Mouse (Mus musculus) MEL (cell line): Measurements from ENCODE around the gene Gabbr1. TPM values are rescaled to one million over a fixed set of nuclear protein-coding genes. Genes with fewer than 3 reads are reported as not detected.

Source experiments
- DNase-seq: peaks from one replicate; pipeline ENCODE4 v3.0.0; 2011; ENCODE audit warnings: low read depth, low spot score
- H3K27ac ChIP-seq: 2 replicates; pipeline ENCODE4 v1.5.1; 2012; ENCODE audit warnings: low read depth, mild to moderate bottlenecking, control low read depth, low read length, moderate library complexity; ENCODE audit not compliant: control insufficient read depth
- H3K27me3 ChIP-seq, 2 experiments: fragments of 150-350 bp in 1 of 2; sonication (generic) in 1 of 2; 2 replicates each; pipeline ENCODE4 v1.6.1; 2012; ENCODE audit warnings: low read length in 2 of 2, mild to moderate bottlenecking in 2 of 2, improper control_type of control experiment in 1 of 2, moderate library complexity in 1 of 2; ENCODE audit not compliant: insufficient read depth in 2 of 2, control insufficient read depth in 1 of 2
- H3K36me3 ChIP-seq, 2 experiments: 2 replicates each; pipeline ENCODE4 v1.6.1; 2012 to 2014; ENCODE audit warnings: low read length in 2 of 2, improper control_type of control experiment in 1 of 2, inconsistent platforms in 1 of 2, mild to moderate bottlenecking in 1 of 2; ENCODE audit not compliant: insufficient read depth in 2 of 2, control insufficient read depth in 1 of 2
- H3K4me1 ChIP-seq, 2 experiments: fragments of 150-350 bp in 1 of 2; sonication (generic) in 1 of 2; 2 replicates each; pipeline ENCODE4 v1.6.1; 2012; ENCODE audit warnings: low read length in 2 of 2, improper control_type of control experiment in 1 of 2, mild to moderate bottlenecking in 1 of 2; ENCODE audit not compliant: insufficient read depth in 2 of 2, control insufficient read depth in 1 of 2
- H3K4me3 ChIP-seq, 2 experiments: fragments of 150-350 bp in 1 of 2; sonication (generic) in 1 of 2; 2 replicates each; pipeline ENCODE4 v1.5.1; 2012; ENCODE audit warnings: low read depth in 2 of 2, low read length in 2 of 2, mild to moderate bottlenecking in 2 of 2, moderate library complexity in 2 of 2, control low read depth in 1 of 2, improper control_type of control experiment in 1 of 2; ENCODE audit not compliant: control insufficient read depth in 1 of 2, insufficient read depth in 1 of 2
- H3K79me2 ChIP-seq: 2 replicates; pipeline ENCODE4 v1.6.1; 2012; ENCODE audit warnings: mild to moderate bottlenecking, low read length, moderate library complexity; ENCODE audit not compliant: control insufficient read depth, poor library complexity, insufficient read depth
- H3K9ac ChIP-seq: 2 replicates; pipeline ENCODE4 v1.6.1; 2012; ENCODE audit warnings: low read depth, mild to moderate bottlenecking, control low read depth, low read length, moderate library complexity; ENCODE audit not compliant: control insufficient read depth, poor library complexity, severe bottlenecking
- H3K9me3 ChIP-seq: fragments of 150-350 bp; sonication (generic); replicated peaks from 2 replicates; pipeline ENCODE4 v1.6.1; 2012; ENCODE audit warnings: mild to moderate bottlenecking, low read length, improper control_type of control experiment, moderate library complexity; ENCODE audit not compliant: insufficient read depth
- BHLHE40 ChIP-seq: IDR thresholded peaks from 2 replicates; pipeline ENCODE4 v1.6.1; 2012; ENCODE audit warnings: low read depth, mild to moderate bottlenecking, inconsistent platforms, low read length, improper control_type of control experiment, borderline replicate concordance
- CHD1 ChIP-seq: IDR thresholded peaks from 2 replicates; pipeline ENCODE4 v1.6.1; 2012; ENCODE audit warnings: low read depth, mild to moderate bottlenecking, inconsistent platforms, low read length, improper control_type of control experiment
- CHD2 ChIP-seq: IDR thresholded peaks from 2 replicates; pipeline ENCODE4 v1.6.1; 2011; ENCODE audit warnings: low read length, improper control_type of control experiment
- E2F4 ChIP-seq: IDR thresholded peaks from 2 replicates; pipeline ENCODE4 v1.6.1; 2011; ENCODE audit warnings: low read depth, low read length, improper control_type of control experiment, borderline replicate concordance
- EP300 ChIP-seq, 2 experiments: IDR thresholded peaks; 2 replicates each; pipeline ENCODE4 v1.6.1; 2011; ENCODE audit warnings: improper control_type of control experiment in 2 of 2, low read length in 2 of 2, low read depth in 1 of 2, mild to moderate bottlenecking in 1 of 2
- GABPA ChIP-seq: IDR thresholded peaks from 2 replicates; pipeline ENCODE4 v1.6.1; 2012; ENCODE audit warnings: low read depth, mild to moderate bottlenecking, inconsistent platforms, low read length, improper control_type of control experiment, moderate library complexity
- GATA1 ChIP-seq: IDR thresholded peaks from 2 replicates; pipeline ENCODE4 v1.6.1; 2011; ENCODE audit warnings: low read depth, low read length, improper control_type of control experiment
- HCFC1 ChIP-seq: IDR thresholded peaks from 2 replicates; pipeline ENCODE4 v1.6.1; 2012; ENCODE audit warnings: low read depth, mild to moderate bottlenecking, inconsistent platforms, low read length, improper control_type of control experiment, moderate library complexity
- JUND ChIP-seq: IDR thresholded peaks from 2 replicates; pipeline ENCODE4 v1.6.1; 2011; ENCODE audit warnings: low read depth, mild to moderate bottlenecking, improper control_type of control experiment, low read length
- KAT2A ChIP-seq: conservative IDR thresholded peaks from 2 replicates; pipeline ENCODE4 v1.6.1; 2012; ENCODE audit warnings: low read depth, low read length, improper control_type of control experiment, inconsistent platforms
- MAX ChIP-seq: IDR thresholded peaks from 2 replicates; pipeline ENCODE4 v1.6.1; 2011; ENCODE audit warnings: low read length, improper control_type of control experiment
- MAZ ChIP-seq: IDR thresholded peaks from 2 replicates; pipeline ENCODE4 v1.6.1; 2012; ENCODE audit warnings: low read depth, mild to moderate bottlenecking, inconsistent platforms, low read length, improper control_type of control experiment
- MEF2A ChIP-seq: IDR thresholded peaks from 2 replicates; pipeline ENCODE4 v1.6.1; 2014; ENCODE audit warnings: low read depth, mild to moderate bottlenecking, inconsistent platforms, low read length, improper control_type of control experiment; ENCODE audit not compliant: poor library complexity, insufficient replicate concordance, severe bottlenecking; ENCODE audit errors: extremely low read depth
- MYB ChIP-seq: IDR thresholded peaks from 2 replicates; pipeline ENCODE4 v1.6.1; 2011; ENCODE audit warnings: mild to moderate bottlenecking, low read depth, low read length, improper control_type of control experiment
- MYC ChIP-seq: IDR thresholded peaks from 2 replicates; pipeline ENCODE4 v1.6.1; 2011; ENCODE audit warnings: low read depth, mild to moderate bottlenecking, low read length, improper control_type of control experiment, moderate library complexity
- POLR2AphosphoS2 ChIP-seq: IDR thresholded peaks from 2 replicates; pipeline ENCODE4 v1.6.1; 2011; ENCODE audit warnings: low read length, improper control_type of control experiment
- POLR2AphosphoS5 ChIP-seq: IDR thresholded peaks from 2 replicates; pipeline ENCODE4 v1.6.1; 2012; ENCODE audit warnings: low read depth, borderline replicate concordance, mild to moderate bottlenecking, inconsistent platforms, low read length, moderate library complexity, mixed read lengths
- SMC3 ChIP-seq: IDR thresholded peaks from 2 replicates; pipeline ENCODE4 v1.6.1; 2011; ENCODE audit warnings: low read depth, low read length, improper control_type of control experiment
- TBP ChIP-seq: IDR thresholded peaks from 2 replicates; pipeline ENCODE4 v1.8.0; 2011; ENCODE audit warnings: low read depth, low read length, improper control_type of control experiment
- TCF12 ChIP-seq: IDR thresholded peaks from 2 replicates; pipeline ENCODE4 v1.6.1; 2014; ENCODE audit warnings: low read depth, mild to moderate bottlenecking, inconsistent platforms, low read length, improper control_type of control experiment, moderate library complexity
- UBTF ChIP-seq: IDR thresholded peaks from 2 replicates; pipeline ENCODE4 v1.6.1; 2012; ENCODE audit warnings: low read depth, mild to moderate bottlenecking, inconsistent platforms, low read length, improper control_type of control experiment, moderate library complexity, borderline replicate concordance; ENCODE audit not compliant: insufficient read depth
- USF1 ChIP-seq: IDR thresholded peaks from 2 replicates; pipeline ENCODE4 v1.6.1; 2014; ENCODE audit warnings: low read depth, mild to moderate bottlenecking, inconsistent platforms, low read length, improper control_type of control experiment, moderate library complexity
- ZKSCAN1 ChIP-seq: IDR thresholded peaks from 2 replicates; pipeline ENCODE4 v1.6.1; 2012; ENCODE audit warnings: low read depth, mild to moderate bottlenecking, inconsistent platforms, low read length, improper control_type of control experiment, moderate library complexity
- ZMIZ1 ChIP-seq: IDR thresholded peaks from 2 replicates; pipeline ENCODE4 v1.6.1; 2012; ENCODE audit warnings: low read depth, mild to moderate bottlenecking, inconsistent platforms, low read length, improper control_type of control experiment, moderate library complexity
- ZNF384 ChIP-seq: IDR thresholded peaks from 2 replicates; pipeline ENCODE4 v1.6.1; 2012; ENCODE audit warnings: low read depth, mild to moderate bottlenecking, inconsistent platforms, low read length, improper control_type of control experiment
- polyA plus RNA-seq, 2 experiments: library from polyadenylated mRNA; stranded (reverse) in 1 of 2; unstranded in 1 of 2; fragments of >175 nt in 1 of 2; fragments of >200 nt in 1 of 2; gene quantifications; 2 replicates each; pipeline versions ENCODE4 v1.2.1 to v1.2.4; 2012; ENCODE audit warnings: low replicate concordance in 2 of 2, low read depth in 1 of 2; ENCODE audit not compliant: insufficient read length in 2 of 2, insufficient read depth in 1 of 2, missing spikeins in 1 of 2
- total RNA-seq: library from RNA; depleted of rRNA; stranded (reverse); fragments of 300-350 nt; gene quantifications from 2 replicates; pipeline ENCODE4 v1.2.3, GENCODE M21; 2012

The Gabbr1 gene
- total and polyA plus RNA-seq, 3 experiments: 2.2 to 14.6 TPM; not detected in 1

DNA sequence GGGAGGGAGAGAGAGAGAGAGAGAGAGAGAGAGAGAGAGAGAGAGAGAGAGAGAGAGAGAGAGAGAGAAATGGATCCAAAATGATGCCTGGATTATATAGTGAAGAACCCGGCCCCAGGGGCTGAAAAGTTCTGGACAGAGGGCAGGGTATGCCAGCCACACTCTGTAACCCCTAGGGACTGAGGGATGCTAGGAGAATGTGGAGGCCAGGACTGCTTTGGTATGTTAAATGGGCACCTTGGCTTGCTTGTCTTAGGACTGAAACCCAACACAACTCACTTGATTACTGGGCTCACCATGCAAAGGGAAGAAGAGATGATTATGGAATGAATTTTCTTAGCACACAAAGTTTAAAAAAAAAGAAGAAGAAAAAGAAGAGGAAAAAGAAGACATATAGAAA is 32.4 kb downstream of the Gabbr1 start:
- no peaks in the 10 kb centered on the region for H3K9me3 ChIP-seq
- H3K9ac ChIP-seq: no peak overlapping the region
- H3K27ac ChIP-seq: no peak overlapping the region
- H3K4me1 ChIP-seq: no peaks in the 10 kb centered on the region
- no peak overlapping the region for H3K4me3 ChIP-seq
- DNase-seq: no peak
- H3K36me3 ChIP-seq: no peaks in the 10 kb centered on the region
- no peaks in the 10 kb centered on the region for H3K79me2 ChIP-seq
- H3K27me3 ChIP-seq: no peaks in the 10 kb centered on the region
- TF ChIP-seq MYB: no peak
- TF ChIP-seq TCF12: no peak
- TF ChIP-seq GATA1: no peak
- no peak for TF ChIP-seq GABPA
- no peak for TF ChIP-seq JUND
- no peak for TF ChIP-seq MAX
- no peak for TF ChIP-seq USF1
- TF ChIP-seq E2F4: no peak

DNA sequence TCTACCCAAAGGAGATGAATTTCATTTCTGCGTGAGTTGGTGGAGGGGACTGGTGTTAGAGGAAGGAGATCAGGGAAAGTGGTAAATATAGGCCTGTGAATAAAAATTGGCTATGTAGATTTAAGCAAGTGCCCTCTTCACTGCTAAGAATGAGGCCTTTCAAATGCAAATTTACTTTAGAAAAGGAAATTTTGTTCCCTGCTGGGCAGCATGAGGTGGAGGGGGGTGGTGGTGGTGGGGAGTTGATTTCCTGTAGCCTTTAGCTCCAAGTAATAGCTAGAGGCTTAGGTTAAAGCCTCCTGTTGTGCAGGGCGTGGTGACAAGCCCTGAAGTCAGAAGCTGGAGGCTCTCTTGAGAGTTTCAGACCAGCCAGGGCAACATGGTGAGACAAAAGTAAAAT is 33.2 kb downstream of the Gabbr1 start:
- Histone ChIP-seq H3K27ac (no peak overlapping the region), H3K9me3 (no peaks in the 10 kb centered on the region), H3K27me3 (no peaks in the 10 kb centered on the region), H3K9ac (no peak overlapping the region), H3K4me1 (no peaks in the 10 kb centered on the region)
- no peak for DNase-seq
- TF ChIP-seq TBP: no peak
- no peak for TF ChIP-seq SMC3
- no peak for TF ChIP-seq JUND
- no peak for TF ChIP-seq MAX
- no peak for TF ChIP-seq MYC
- no peak for TF ChIP-seq KAT2A
- TF ChIP-seq MEF2A: no peak
- no peak for TF ChIP-seq HCFC1
- TF ChIP-seq ZKSCAN1: no peak
- TF ChIP-seq EP300 (IDR thresholded peaks at IDR 0.05; ENCODE audit: low read depth in 1 of 2, low read length in 2 of 2): no peak
- TF ChIP-seq, all 39 proteins: peak for 0
- Histone ChIP-seq H3K79me2 (no peaks in the 10 kb centered on the region), H3K36me3 (no peaks in the 10 kb centered on the region), H3K4me3 (no peak overlapping the region)

DNA sequence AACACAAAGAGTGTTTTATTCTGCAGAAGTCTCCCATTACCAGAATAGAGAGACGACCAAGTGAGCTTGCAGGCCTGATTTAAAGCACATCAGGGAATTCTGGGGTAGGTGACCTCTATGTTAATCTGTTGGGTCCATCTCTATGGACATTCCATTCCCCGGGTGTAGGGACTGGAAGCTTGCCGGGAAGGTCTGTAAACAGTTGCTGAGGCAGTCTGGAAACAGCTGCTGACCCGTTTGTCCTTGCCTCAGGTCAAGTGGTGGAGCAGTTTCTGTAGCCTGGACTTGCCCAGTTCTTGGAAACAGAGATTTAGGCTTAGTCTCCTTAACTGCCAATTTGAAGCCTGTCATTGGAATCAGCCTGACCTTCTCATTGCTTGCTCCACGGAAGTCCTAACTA is 34.4 kb downstream of the Gabbr1 start:
- no peak for TF ChIP-seq CHD1
- no peak for TF ChIP-seq MAZ
- no peak for TF ChIP-seq ZMIZ1
- TF ChIP-seq E2F4: no peak
- TF ChIP-seq ZKSCAN1: no peak
- TF ChIP-seq USF1: no peak
- no peak for TF ChIP-seq CHD2
- no peak for TF ChIP-seq MEF2A
- TF ChIP-seq BHLHE40: no peak
- no peak for TF ChIP-seq GATA1
- TF ChIP-seq POLR2AphosphoS2: no peak
- no peak for TF ChIP-seq ZNF384
- TF ChIP-seq MYC: no peak
- no peak for TF ChIP-seq POLR2AphosphoS5
- TF ChIP-seq UBTF: no peak
- no peaks in the 10 kb centered on the region for H3K4me1 ChIP-seq
- H3K9me3 ChIP-seq: no peaks in the 10 kb centered on the region
- no peaks in the 10 kb centered on the region for H3K27me3 ChIP-seq
- no peak overlapping the region for H3K9ac ChIP-seq
- DNase-seq: no peak
- no peak overlapping the region for H3K27ac ChIP-seq
- no peaks in the 10 kb centered on the region for H3K36me3 ChIP-seq
- no peak overlapping the region for H3K4me3 ChIP-seq
- H3K79me2 ChIP-seq: no peaks in the 10 kb centered on the region
